Mouse (Mus musculus) bone marrow, adult 2 months (tissue): ENCODE measurements at regions not wholly inside any gene's neighbourhood (a gene's known extent, or its start where the extent isn't known, plus 50 kb on each side); places are given as distances from the start of the nearest gene placed in this dataset.

Source experiments
- CTCF ChIP-seq: fragments of 200-500 bp; IDR thresholded peaks from 2 replicates; pipeline ENCODE4 v1.5.1; 2011; ENCODE audit warnings: low read length, control low read depth; ENCODE audit not compliant: control insufficient read depth, insufficient read depth
- POLR2A ChIP-seq: fragments of 200-500 bp; IDR thresholded peaks from 2 replicates; pipeline ENCODE4 v1.6.1; 2011; ENCODE audit warnings: low read depth, mild to moderate bottlenecking, control low read depth, low read length, borderline replicate concordance; ENCODE audit not compliant: control insufficient read depth

GRCm38 (mm10) chr13:85414951-85415350, 126.0 kb upstream of the Rasa1 start:
- TF ChIP-seq CTCF (no peak), POLR2A (no peak)
